Mouse (Mus musculus): ENCODE measurements around the gene Kcnn1. TPM values are rescaled to one million over a fixed set of nuclear protein-coding genes. Genes with fewer than 3 reads are reported as not detected.
A peak's percentile ranks its signal among the peaks of the same experiment; 100 is the strongest.

The Kcnn1 gene
- polyA plus RNA-seq, 1 experiment from 2014 or later = 12.6 TPM

GRCm38 (mm10) chr8:70800648-70801047, 62.4 kb downstream of the Kcnn1 start:
- Histone ChIP-seq H3K4me3 (ENCODE audit: low read depth, low read length) (no peak overlapping the region), H3K4me2 (ENCODE audit: low read depth, low read length) (no peak overlapping the region), H3K36me3 (ENCODE audit: control insufficient read depth, insufficient read depth, low read length) (no peaks in the 10 kb centered on the region), H3K27me3 (ENCODE audit: control insufficient read depth, insufficient read depth, low read length) (peaks cover 23% of the 10 kb centered on the region), H3K4me1 (ENCODE audit: control insufficient read depth, insufficient read depth, low read length) (peaks cover 11% of the 10 kb centered on the region; the same call in 1 of the 2 replicates), H3K27ac (ENCODE audit: low read depth, low read length) (no peak overlapping the region), H3K9ac (replicated peaks; ENCODE audit: low read depth, low read length) (no peak overlapping the region), H3K9me3 (ENCODE audit: control insufficient read depth, low read length) (no peaks in the 10 kb centered on the region)
- 39% methylated on average over 10 of the region's 10 CpGs for WGBS
- ATAC-seq (ENCODE audit: low read depth) = no peak

DNA sequence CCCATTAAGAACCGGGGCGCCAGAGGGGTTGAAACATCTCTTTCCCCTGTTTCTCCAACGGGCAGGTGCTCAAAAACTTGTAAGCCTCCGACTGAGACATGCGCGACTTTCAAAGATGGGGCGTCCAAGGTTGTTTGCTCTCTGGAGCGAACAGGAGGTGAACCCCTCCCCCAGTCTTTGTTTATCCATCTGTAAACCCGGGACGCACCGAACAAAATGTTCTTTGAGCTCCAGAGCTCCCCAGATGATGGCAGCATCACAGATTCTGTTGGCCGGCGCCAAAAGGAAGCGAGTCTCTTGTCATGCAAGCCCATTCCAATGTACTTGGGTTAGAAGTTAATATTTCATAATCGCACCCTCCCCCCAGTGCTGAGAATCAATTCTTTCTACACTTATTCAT, 64.8 kb downstream of the Kcnn1 start:
- H3K4me1 ChIP-seq (ENCODE audit: control insufficient read depth, insufficient read depth, low read length) = peaks cover 7% of the 10 kb centered on the region; the same call in 1 of the 2 replicates
- peak overlapping the region; percentile 55; the same call in 1 of the 2 replicates for H3K4me3 ChIP-seq (ENCODE audit: low read depth, low read length)
- H3K4me2 ChIP-seq (ENCODE audit: low read depth, low read length) = peak overlapping the region; percentile 79
- H3K36me3 ChIP-seq (ENCODE audit: control insufficient read depth, insufficient read depth, low read length) = no peaks in the 10 kb centered on the region
- H3K9me3 ChIP-seq (ENCODE audit: control insufficient read depth, low read length) = no peaks in the 10 kb centered on the region
- peaks cover 9% of the 10 kb centered on the region for H3K27me3 ChIP-seq (ENCODE audit: control insufficient read depth, insufficient read depth, low read length)
- no peak overlapping the region for H3K27ac ChIP-seq (ENCODE audit: low read depth, low read length)
- ATAC-seq (ENCODE audit: low read depth) = no peak
- 9% methylated on average over 15 of the region's 15 CpGs for WGBS
- H3K9ac ChIP-seq (replicated peaks; ENCODE audit: low read depth, low read length) = no peak overlapping the region

DNA sequence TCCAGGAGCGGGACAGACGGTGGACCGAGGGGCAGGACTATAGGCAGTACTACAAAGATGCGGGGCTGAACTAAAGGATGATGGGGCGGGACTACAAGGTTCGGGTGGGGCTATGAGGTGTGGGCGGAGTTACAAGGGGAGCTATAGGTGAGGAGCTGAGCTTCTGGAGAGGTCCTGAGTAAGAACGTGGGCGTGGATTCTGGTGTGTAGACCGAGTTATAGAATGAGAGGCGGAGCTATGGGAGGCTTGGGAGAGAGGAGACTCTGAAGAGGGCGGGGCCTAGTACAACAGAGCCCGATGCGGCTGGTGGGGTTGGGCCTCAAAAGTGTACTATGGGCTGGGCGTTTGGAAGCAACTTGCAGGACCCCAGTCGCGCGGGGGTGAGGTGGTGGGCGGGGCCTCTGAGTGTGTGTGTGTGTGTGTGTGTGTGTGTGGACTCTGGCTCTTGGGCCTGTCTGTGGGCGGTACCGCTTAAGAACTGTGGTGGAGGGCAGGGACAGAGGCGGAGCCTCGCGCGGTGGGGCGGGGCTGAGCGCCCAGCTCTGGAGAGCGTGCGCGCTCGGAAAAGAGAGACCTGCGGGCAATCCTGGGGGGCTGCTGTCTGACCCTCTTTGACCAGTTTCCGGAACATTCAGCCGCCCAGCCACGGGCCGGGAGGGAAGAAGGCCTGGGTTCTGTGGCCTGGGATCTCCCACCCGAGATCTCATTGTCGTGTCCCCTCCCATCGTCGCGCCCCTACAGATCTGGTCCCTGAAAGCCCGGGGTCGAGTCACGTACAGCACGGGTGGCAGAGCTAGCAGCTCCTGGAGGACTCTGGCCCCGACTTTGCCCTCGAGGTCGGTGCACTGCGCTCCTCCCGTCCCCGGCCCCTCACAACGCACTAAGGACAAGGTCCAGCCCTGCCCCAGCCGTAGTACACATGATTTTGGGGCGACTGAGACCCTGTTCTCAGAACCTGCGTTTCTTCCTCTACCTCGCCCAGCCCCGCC, 65.7 kb downstream of the Kcnn1 start:
- no peaks in the 10 kb centered on the region for H3K36me3 ChIP-seq (ENCODE audit: control insufficient read depth, insufficient read depth, low read length)
- H3K4me2 ChIP-seq (ENCODE audit: low read depth, low read length) = peak overlapping the region; percentile 79
- peak; percentile 80 for ATAC-seq (ENCODE audit: low read depth)
- peaks cover 11% of the 10 kb centered on the region for H3K4me1 ChIP-seq (ENCODE audit: control insufficient read depth, insufficient read depth, low read length)
- peak overlapping the region; percentile 55 for H3K4me3 ChIP-seq (ENCODE audit: low read depth, low read length)
- peak overlapping the region; percentile 66 for H3K9ac ChIP-seq (replicated peaks; ENCODE audit: low read depth, low read length)
- H3K9me3 ChIP-seq (ENCODE audit: control insufficient read depth, low read length) = no peaks in the 10 kb centered on the region
- H3K27me3 ChIP-seq (ENCODE audit: control insufficient read depth, insufficient read depth, low read length) = peaks cover 9% of the 10 kb centered on the region
- under 1% methylated on average over 57 of the region's 57 CpGs for WGBS
- H3K27ac ChIP-seq (ENCODE audit: low read depth, low read length) = no peak overlapping the region

GRCm38 (mm10) chr8:70796403-70797080, 66.5 kb downstream of the Kcnn1 start:
- H3K4me2 ChIP-seq (ENCODE audit: low read depth, low read length) = peak overlapping the region; percentile 79

DNA sequence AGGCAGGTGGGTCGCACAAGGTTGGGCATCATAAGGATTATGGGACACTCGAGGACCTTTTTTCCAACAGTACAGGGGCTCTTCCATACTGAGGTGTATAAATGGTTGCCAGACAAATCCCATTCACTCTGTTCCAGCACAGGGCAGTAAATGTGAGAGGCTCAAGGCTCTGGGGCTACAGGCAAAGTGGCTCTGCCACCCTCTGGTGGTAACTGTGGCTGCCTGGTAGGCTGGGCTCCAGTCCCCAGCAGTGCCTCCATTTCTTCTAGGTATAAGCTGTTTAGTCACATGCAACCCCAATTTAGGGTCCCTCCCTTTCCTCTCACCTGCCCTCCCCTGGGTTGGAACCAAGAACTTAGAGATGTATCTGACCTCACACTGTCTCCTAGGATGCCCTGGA, 67.7 kb downstream of the Kcnn1 start:
- Histone ChIP-seq H3K4me2 (ENCODE audit: low read depth, low read length) (no peak overlapping the region), H3K9ac (replicated peaks; ENCODE audit: low read depth, low read length) (no peak overlapping the region), H3K4me3 (ENCODE audit: low read depth, low read length) (no peak overlapping the region), H3K27me3 (ENCODE audit: control insufficient read depth, insufficient read depth, low read length) (peaks cover 9% of the 10 kb centered on the region), H3K27ac (ENCODE audit: low read depth, low read length) (no peak overlapping the region), H3K36me3 (ENCODE audit: control insufficient read depth, insufficient read depth, low read length) (no peaks in the 10 kb centered on the region), H3K4me1 (ENCODE audit: control insufficient read depth, insufficient read depth, low read length) (peaks cover 20% of the 10 kb centered on the region), H3K9me3 (ENCODE audit: control insufficient read depth, low read length) (no peaks in the 10 kb centered on the region)
- 89% methylated on average over 2 of the region's 2 CpGs for WGBS
- no peak for ATAC-seq (ENCODE audit: low read depth)

More at GRCm38 (mm10) chr8:70796403-70797080, 66.5 kb downstream of the Kcnn1 start:
- peak overlapping the region; percentile 55 for H3K4me3 ChIP-seq (ENCODE audit: low read depth, low read length)
- peak overlapping the region; percentile 66 for H3K9ac ChIP-seq (replicated peaks; ENCODE audit: low read depth, low read length)
- WGBS = 2% methylated on average over 54 of the region's 54 CpGs
- peaks cover 11% of the 10 kb centered on the region for H3K4me1 ChIP-seq (ENCODE audit: control insufficient read depth, insufficient read depth, low read length)
- H3K36me3 ChIP-seq (ENCODE audit: control insufficient read depth, insufficient read depth, low read length) = no peaks in the 10 kb centered on the region
- no peaks in the 10 kb centered on the region for H3K9me3 ChIP-seq (ENCODE audit: control insufficient read depth, low read length)
- ATAC-seq (ENCODE audit: low read depth) = peak; percentile 1; the same call in 1 of the 2 replicates
- no peak overlapping the region for H3K27ac ChIP-seq (ENCODE audit: low read depth, low read length)
- peaks cover 9% of the 10 kb centered on the region for H3K27me3 ChIP-seq (ENCODE audit: control insufficient read depth, insufficient read depth, low read length)

DNA sequence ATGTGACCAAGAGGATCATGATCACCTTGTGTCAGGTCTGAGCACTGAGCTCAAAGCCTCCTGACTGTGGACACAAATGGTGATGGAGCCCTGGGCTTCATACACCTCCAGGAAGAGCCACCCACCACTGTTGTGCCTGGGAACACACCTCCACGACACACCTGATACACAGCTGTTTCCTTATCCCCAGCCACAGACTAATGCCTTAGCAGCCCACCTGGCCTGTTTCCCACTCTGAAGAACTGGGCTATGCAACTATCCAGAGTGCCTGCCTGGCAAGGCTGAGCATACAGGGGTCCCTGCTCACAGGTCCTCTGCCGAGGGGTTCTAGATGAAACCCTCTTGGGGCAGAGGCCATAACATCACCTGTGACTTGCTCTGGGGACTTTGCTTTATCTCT, 68.8 kb downstream of the Kcnn1 start:
- H3K4me3 ChIP-seq (ENCODE audit: low read depth, low read length) = no peak overlapping the region
- H3K27ac ChIP-seq (ENCODE audit: low read depth, low read length) = no peak overlapping the region
- no peaks in the 10 kb centered on the region for H3K9me3 ChIP-seq (ENCODE audit: control insufficient read depth, low read length)
- WGBS = 89% methylated on average over 2 of the region's 2 CpGs
- H3K4me2 ChIP-seq (ENCODE audit: low read depth, low read length) = no peak overlapping the region
- H3K4me1 ChIP-seq (ENCODE audit: control insufficient read depth, insufficient read depth, low read length) = peaks cover 20% of the 10 kb centered on the region
- H3K27me3 ChIP-seq (ENCODE audit: control insufficient read depth, insufficient read depth, low read length) = peaks cover 4% of the 10 kb centered on the region; the same call in 1 of the 2 replicates
- H3K36me3 ChIP-seq (ENCODE audit: control insufficient read depth, insufficient read depth, low read length) = no peaks in the 10 kb centered on the region
- no peak overlapping the region for H3K9ac ChIP-seq (replicated peaks; ENCODE audit: low read depth, low read length)
- no peak for ATAC-seq (ENCODE audit: low read depth)

- WGBS = under 1% methylated on average over 20 of the region's 20 CpGs
- Histone ChIP-seq H3K27me3 (ENCODE audit: control insufficient read depth, insufficient read depth, low read length) (no peaks in the 10 kb centered on the region), H3K4me3 (ENCODE audit: low read depth, low read length) (peak overlapping the region; percentile 58), H3K9me3 (ENCODE audit: control insufficient read depth, low read length) (no peaks in the 10 kb centered on the region), H3K4me1 (ENCODE audit: control insufficient read depth, insufficient read depth, low read length) (peaks cover 13% of the 10 kb centered on the region), H3K4me2 (ENCODE audit: low read depth, low read length) (peak overlapping the region; percentile 66), H3K36me3 (ENCODE audit: control insufficient read depth, insufficient read depth, low read length) (no peaks in the 10 kb centered on the region), H3K27ac (ENCODE audit: low read depth, low read length) (peak overlapping the region; percentile 85), H3K9ac (replicated peaks; ENCODE audit: low read depth, low read length) (peak overlapping the region; percentile 87)
- peak; percentile 52 for ATAC-seq (ENCODE audit: low read depth)
Observed at GRCm38 (mm10) chr8:70792700-70793099, 70.4 kb downstream of the Kcnn1 start.

Data from neural tube, embryonic 14.5 days (tissue).